Mouse (Mus musculus): Measurements from ENCODE around the gene Mdfi. TPM values are rescaled to one million over a fixed set of nuclear protein-coding genes. Genes with fewer than 3 reads are reported as not detected.

The Mdfi gene
- polyA plus RNA-seq (2016; fragmentation: Nextera tagmentation; extraction: Ambion mirVana) = 7.6 and 11.7 TPM in 2 replicates

DNA sequence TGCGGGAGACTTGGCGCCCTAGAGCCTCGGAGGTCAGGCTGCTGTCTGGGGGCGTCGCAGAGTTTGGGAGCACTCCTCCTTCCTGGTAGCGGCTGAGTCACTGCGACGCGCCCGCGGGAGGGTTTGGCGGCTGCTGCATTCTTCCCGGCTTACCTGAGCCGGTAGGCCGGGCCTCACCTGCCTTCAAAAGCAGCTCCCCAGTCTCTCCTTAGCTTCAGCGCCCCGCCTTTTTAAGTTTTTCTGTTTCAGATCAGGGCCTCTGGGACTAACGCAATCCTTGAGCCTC is at the start of gene Mdfi:
Gene Mdfi, minus strand, starts transcription at position 210 of the 286 bp plus-strand sequence.
- Histone ChIP-seq H3K27me3 (peaks cover 67% of the 10 kb centered on the region), H3K9ac (replicated peaks) (peak within 1 kb of the TSS; percentile 66; the same call in 1 of the 2 replicates)
- 3% methylated on average over 14 of the region's 18 CpGs for WGBS

DNA sequence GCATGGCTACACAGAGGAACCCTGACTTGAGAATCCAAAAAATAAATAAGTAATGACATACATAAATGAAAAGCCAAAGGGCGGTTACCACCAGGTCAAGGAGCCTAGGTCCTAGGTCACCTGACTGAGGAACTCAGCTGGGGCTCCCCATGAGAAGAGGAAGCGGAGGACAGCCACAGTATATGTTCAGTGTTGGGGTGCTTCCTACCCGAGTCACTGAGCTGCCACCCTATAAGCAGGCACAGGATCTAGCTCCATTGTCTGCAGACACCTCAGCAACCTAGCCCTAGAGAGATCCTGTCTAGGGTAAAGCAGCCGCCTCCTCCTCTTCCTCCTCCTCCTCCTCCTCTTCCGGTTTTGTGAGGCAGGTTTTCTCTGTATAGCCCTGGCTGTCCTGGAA is 48.6 kb upstream of the Mdfi start:
- Histone ChIP-seq H3K27me3 (no peaks in the 10 kb centered on the region; the same call in 1 of the 2 replicates), H3K9ac (replicated peaks) (no peak overlapping the region), H3K9me3 (no peaks in the 10 kb centered on the region), H3K4me2 (replicated peaks) (no peak overlapping the region), H3K27ac (replicated peaks) (no peak overlapping the region), H3K4me1 (peaks cover 69% of the 10 kb centered on the region), H3K4me3 (no peak overlapping the region), H3K36me3 (peaks cover 35% of the 10 kb centered on the region)
- no peak for ATAC-seq (ENCODE audit: low FRiP score, low read depth)
- 84% methylated on average over 5 of the region's 5 CpGs for WGBS

More for the DNA sequence above, at the start of gene Mdfi:
- Histone ChIP-seq H3K36me3 (no peaks in the 10 kb centered on the region), H3K4me1 (peaks cover 38% of the 10 kb centered on the region), H3K4me2 (replicated peaks) (peak within 1 kb of the TSS; percentile 96), H3K27ac (replicated peaks) (no peak within 1 kb of the TSS), H3K4me3 (peak within 1 kb of the TSS; percentile 59), H3K9me3 (no peaks in the 10 kb centered on the region)
- no peak for ATAC-seq (ENCODE audit: low FRiP score, low read depth)

DNA sequence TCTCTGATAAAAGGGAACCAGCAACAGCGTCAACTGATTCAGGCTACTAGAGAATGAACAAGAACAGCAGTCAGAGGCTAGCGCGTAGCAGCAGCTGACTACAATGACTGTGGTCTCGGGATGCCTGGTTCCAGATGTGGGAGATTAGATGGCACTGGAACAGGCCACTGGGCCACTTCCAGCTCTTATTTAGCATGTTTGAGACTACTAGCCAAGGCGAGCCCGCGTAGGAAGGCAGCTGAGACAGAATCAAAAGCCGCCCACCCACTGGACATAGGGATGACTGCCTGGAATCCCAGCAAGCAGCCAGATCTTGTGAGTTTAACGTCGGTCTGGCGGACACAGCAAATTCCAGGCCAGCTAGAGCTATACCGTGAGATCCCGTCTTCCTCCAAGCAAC is 46.8 kb upstream of the Mdfi start:
- Histone ChIP-seq H3K9me3 (no peaks in the 10 kb centered on the region), H3K9ac (replicated peaks) (no peak overlapping the region), H3K4me2 (replicated peaks) (no peak overlapping the region), H3K36me3 (peaks cover 33% of the 10 kb centered on the region), H3K27ac (replicated peaks) (0 out of 2 replicates have a peak overlapping the region, but pooled peaks have one; percentile 0), H3K27me3 (no peaks in the 10 kb centered on the region; the same call in 1 of the 2 replicates), H3K4me1 (peaks cover 69% of the 10 kb centered on the region), H3K4me3 (no peak overlapping the region)
- 58% methylated on average over 13 of the region's 13 CpGs for WGBS
- ATAC-seq (ENCODE audit: low FRiP score, low read depth) = no peak

DNA sequence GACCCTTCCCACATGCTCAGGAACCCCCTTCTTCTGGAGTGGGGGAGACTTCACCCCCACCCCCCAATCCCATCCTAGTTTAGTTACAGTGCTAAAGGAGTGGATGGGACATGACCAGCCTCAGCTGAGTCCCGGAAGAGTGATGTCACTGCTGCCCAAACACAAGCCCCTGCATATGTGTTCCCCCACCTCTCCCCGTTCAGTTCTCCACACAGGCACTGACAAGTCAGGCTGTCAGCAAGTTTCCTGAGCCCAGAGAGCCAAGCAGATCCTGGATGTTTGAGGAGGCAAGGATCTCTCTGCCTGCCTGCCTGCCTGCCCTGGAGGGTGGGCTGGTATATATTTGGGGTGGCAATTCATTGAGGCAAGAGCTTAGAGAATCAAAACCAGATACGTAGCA is 44.7 kb upstream of the Mdfi start:
- WGBS = 24% methylated on average over 3 of the region's 3 CpGs
- H3K9ac ChIP-seq (replicated peaks) = peak overlapping the region; percentile 51; the same call in 1 of the 2 replicates
- no peaks in the 10 kb centered on the region; the same call in 1 of the 2 replicates for H3K27me3 ChIP-seq
- no peaks in the 10 kb centered on the region for H3K9me3 ChIP-seq
- peak; percentile 14 for ATAC-seq (ENCODE audit: low FRiP score, low read depth)
- H3K4me3 ChIP-seq = no peak overlapping the region
- H3K4me1 ChIP-seq = peaks cover 78% of the 10 kb centered on the region
- H3K36me3 ChIP-seq = peaks cover 38% of the 10 kb centered on the region
- peak overlapping the region; percentile 78; the same call in 1 of the 2 replicates for H3K27ac ChIP-seq (replicated peaks)
- peak overlapping the region; percentile 48 for H3K4me2 ChIP-seq (replicated peaks)

DNA sequence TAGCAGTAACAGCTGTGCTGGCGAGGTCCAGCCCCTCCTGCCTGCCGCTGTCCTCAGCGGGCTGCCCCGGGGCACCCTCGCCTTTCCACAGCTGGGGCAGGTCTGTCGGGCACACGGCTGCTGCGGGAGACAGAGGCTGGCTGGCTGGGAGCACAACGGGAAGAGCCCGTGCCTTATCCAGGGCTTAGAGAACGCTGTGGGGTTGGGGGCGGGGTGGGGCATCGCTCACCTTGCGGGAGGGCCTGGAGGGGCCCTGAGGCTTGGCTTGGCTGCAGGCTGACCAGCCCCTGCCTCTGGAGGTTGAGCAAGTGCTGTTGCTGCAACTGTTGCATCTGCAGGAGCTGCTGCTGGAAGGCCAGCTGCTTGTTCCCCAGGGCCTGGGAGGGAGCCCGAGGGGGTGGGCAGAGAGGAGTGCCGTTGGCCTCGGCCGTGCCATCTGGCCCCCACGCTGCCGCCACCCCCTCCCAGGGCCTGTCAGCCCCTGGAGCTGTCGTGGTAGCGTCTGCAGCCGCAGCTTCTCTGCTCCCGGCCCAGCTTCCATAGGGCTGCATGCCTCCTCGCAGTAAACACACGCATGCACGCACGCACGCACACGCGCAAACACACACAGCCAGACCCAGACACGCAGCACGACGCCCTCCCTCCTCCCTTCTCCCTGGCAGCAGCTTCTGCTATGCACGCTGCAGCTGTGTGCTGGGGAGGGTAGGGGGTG is 44.0 kb upstream of the Mdfi start:
- ATAC-seq (ENCODE audit: low FRiP score, low read depth) = peak; percentile 17
- H3K27me3 ChIP-seq = no peaks in the 10 kb centered on the region; the same call in 1 of the 2 replicates
- 8% methylated on average over 30 of the region's 35 CpGs for WGBS
- peak overlapping the region; percentile 23 for H3K4me3 ChIP-seq
- H3K9ac ChIP-seq (replicated peaks) = peak overlapping the region; percentile 51
- H3K36me3 ChIP-seq = peaks cover 34% of the 10 kb centered on the region
- peaks cover 84% of the 10 kb centered on the region for H3K4me1 ChIP-seq
- peak overlapping the region; percentile 48 for H3K4me2 ChIP-seq (replicated peaks)
- H3K9me3 ChIP-seq = no peaks in the 10 kb centered on the region
- peak overlapping the region; percentile 78 for H3K27ac ChIP-seq (replicated peaks)

DNA sequence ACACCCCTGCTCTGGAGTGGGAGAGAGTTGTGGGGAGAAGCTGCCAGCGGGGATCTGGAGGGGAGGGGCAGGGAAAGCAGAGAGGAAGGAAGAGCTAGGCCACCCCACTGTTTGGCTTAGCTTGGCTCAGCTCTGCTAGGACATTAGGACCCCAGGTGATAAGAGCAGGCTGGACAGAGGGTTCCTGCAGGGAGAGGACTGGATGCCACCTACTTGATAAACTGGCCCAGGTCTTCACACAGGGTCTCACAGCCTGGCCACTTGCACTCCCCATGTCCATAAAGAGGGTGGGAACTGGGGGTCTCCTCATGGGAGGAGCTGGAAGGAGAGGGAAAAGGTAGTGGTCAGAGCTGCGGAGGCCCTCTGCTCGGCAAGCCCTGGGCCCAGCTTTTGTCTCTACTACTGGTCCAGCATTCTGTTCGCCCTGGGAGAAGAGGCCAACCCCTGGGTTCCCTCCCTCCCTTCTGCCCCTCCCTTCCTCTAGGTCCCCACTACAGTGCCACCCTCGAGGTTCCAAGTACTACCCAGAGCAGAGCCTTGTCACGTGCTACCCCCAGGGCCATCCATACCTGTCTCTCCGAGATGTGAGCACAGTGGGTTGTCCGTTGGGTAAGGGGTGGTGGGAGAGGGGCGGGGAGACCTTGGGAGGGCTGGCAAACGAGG is 43.4 kb upstream of the Mdfi start:
- H3K4me2 ChIP-seq (replicated peaks) = peak overlapping the region; percentile 48
- peaks cover 34% of the 10 kb centered on the region for H3K36me3 ChIP-seq
- ATAC-seq (ENCODE audit: low FRiP score, low read depth) = peak; percentile 17
- H3K9ac ChIP-seq (replicated peaks) = peak overlapping the region; percentile 51
- peak overlapping the region; percentile 23 for H3K4me3 ChIP-seq
- WGBS = 13% methylated on average over 10 of the region's 10 CpGs
- H3K27me3 ChIP-seq = no peaks in the 10 kb centered on the region; the same call in 1 of the 2 replicates
- H3K4me1 ChIP-seq = peaks cover 91% of the 10 kb centered on the region
- peak overlapping the region; percentile 78 for H3K27ac ChIP-seq (replicated peaks)
- no peaks in the 10 kb centered on the region for H3K9me3 ChIP-seq

DNA sequence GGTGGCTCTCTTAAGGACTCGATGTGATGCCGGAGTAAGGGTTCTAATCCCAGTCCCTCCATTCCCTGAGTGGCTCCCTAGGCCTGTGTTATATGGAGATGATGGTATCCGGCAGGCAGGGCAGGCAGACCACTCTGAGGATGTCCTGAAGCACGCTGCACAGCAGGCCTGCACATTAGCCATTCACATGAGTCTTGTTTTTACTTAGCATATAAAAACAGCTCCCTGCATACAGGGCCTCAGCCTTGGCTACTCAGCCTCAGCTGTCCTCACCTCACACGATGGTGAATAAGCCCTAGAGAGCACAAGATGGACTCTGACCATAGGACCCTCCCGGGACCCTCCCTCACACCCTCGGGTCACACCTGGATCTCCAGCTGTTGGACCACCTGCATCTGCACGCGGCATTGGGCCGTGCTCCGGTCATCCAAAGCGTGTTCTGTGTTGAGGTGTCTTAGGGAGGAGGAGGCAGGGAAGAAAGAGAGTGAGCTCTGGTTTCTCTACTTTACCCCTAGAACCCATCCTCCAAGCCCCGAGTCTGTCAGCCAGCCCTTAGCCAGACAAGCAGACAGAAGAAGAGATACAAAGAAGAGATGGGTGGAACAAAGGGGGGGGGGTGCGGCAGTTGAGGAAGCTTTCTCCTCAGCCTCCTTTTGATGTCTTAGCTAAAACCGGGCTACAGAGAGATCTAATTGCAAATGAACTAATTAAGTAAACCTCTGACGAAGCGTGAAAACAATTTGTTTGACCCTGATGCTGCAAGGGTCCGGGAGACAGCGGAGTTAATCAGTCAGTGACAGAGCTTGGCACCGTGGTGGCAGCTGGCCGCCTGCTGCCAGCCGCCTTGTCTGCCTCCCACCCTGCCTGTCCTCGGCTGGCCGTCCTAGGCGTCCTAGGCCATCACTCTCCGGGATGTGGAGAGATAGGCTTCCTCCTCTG is 42.6 kb upstream of the Mdfi start:
- H3K4me1 ChIP-seq = peaks cover 94% of the 10 kb centered on the region
- 15% methylated on average over 26 of the region's 26 CpGs for WGBS
- H3K27ac ChIP-seq (replicated peaks) = peak overlapping the region; percentile 78

DNA sequence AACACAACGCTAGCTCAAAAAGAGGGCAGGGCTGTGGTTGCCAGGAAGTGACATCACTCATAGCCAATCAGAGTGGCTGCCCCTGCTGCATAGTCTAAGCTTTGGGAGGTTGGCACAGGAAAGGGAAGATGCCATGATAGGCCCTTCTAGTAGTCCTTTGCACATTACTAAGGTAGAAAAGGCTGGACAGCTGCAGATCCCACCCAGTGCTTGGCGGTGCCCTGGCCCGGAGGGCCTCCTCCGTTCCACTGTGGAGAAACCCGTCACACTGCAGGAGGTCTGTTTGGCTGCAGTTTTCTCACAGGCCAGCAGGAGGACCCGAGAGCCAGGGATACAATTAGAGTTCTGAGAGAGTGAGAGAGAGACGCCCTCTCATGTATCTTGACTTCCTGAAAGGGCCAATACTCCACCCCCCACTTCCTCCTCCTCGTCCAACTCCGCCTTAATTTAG is 38.9 kb upstream of the Mdfi start:
- Histone ChIP-seq H3K4me1 (peaks cover 72% of the 10 kb centered on the region), H3K27ac (replicated peaks) (peak overlapping the region; percentile 87), H3K9ac (replicated peaks) (no peak overlapping the region), H3K36me3 (peaks cover 55% of the 10 kb centered on the region), H3K27me3 (no peaks in the 10 kb centered on the region), H3K4me3 (no peak overlapping the region), H3K9me3 (no peaks in the 10 kb centered on the region), H3K4me2 (replicated peaks) (peak overlapping the region; percentile 24; the same call in 1 of the 2 replicates)
- ATAC-seq (ENCODE audit: low FRiP score, low read depth) = peak; percentile 21; the same call in 1 of the 2 replicates
- WGBS = 14% methylated on average over 9 of the region's 9 CpGs

More for the DNA sequence above, 42.6 kb upstream of the Mdfi start:
- ATAC-seq (ENCODE audit: low FRiP score, low read depth) = peak; percentile 14; the same call in 1 of the 2 replicates
- Histone ChIP-seq H3K27me3 (no peaks in the 10 kb centered on the region; the same call in 1 of the 2 replicates), H3K9ac (replicated peaks) (peak overlapping the region; percentile 51), H3K4me3 (0 out of 2 replicates have a peak overlapping the region, but pooled peaks have one; percentile 23), H3K9me3 (no peaks in the 10 kb centered on the region), H3K4me2 (replicated peaks) (peak overlapping the region; percentile 48), H3K36me3 (peaks cover 34% of the 10 kb centered on the region)

DNA sequence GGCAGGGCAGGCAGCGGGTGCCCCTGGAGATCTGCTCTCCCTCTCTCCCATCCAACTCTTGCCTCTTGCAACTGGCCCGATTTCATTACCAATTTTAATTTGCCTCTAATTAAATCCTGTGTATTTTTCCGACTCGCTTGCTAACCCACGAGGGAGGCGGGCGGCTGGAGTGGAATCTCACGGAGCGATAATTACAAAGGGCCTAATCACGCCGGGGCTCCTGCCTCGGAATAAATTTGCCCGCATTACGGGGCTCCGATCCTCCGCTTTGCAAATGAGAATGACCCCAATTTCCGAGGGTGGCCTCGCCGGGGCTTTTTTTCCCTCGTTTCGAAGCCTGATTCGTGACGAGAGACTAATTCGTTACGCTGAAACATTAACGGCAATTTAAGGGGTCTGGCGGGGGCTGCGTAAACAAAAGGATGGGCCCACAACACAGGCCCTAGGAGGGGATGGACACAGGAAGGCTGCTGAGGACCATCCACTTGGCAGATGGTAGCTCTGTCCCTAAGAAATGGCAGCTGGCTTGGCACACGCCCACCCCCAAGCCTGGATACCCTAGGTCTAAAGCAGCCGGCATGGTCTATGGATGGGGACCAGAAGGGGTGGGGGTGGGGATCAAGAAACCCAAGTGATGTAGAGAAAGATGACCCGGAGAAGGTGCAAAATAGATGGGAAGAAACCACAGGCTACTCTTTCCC is 38.0 kb upstream of the Mdfi start:
- peak overlapping the region; percentile 87 for H3K27ac ChIP-seq (replicated peaks)
- no peak overlapping the region for H3K9ac ChIP-seq (replicated peaks)
- H3K4me2 ChIP-seq (replicated peaks) = 0 out of 2 replicates have a peak overlapping the region, but pooled peaks have one; percentile 2
- no peaks in the 10 kb centered on the region for H3K9me3 ChIP-seq
- H3K4me3 ChIP-seq = no peak overlapping the region
- 53% methylated on average over 31 of the region's 31 CpGs for WGBS
- peaks cover 63% of the 10 kb centered on the region for H3K4me1 ChIP-seq
- no peaks in the 10 kb centered on the region for H3K27me3 ChIP-seq
- peaks cover 64% of the 10 kb centered on the region for H3K36me3 ChIP-seq
- peak; percentile 47; the same call in 1 of the 2 replicates for ATAC-seq (ENCODE audit: low FRiP score, low read depth)

DNA sequence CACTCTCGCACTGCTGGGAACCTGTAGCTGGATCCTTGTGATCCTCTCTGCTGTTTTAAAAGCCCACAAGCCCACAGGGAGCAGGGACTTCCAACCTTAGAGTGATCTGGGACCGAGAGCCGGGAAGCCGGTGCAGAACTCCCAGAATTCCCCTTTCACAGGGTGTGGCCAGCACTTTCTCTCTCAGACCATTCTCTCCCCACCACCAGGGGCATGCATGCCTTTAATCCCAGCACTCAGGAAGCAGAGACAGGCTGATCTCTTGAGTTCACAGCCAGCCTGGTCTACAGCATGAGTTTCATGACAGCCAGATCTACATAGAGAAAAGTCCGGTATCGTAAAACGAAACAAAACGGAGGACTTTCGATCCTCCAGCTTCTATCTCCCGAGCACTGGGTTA is 35.4 kb upstream of the Mdfi start:
- H3K9ac ChIP-seq (replicated peaks) = no peak overlapping the region
- no peak for ATAC-seq (ENCODE audit: low FRiP score, low read depth)
- no peak overlapping the region for H3K4me3 ChIP-seq
- no peaks in the 10 kb centered on the region for H3K9me3 ChIP-seq
- 93% methylated on average over 10 of the region's 10 CpGs for WGBS
- peaks cover 60% of the 10 kb centered on the region for H3K36me3 ChIP-seq
- H3K4me1 ChIP-seq = peaks cover 43% of the 10 kb centered on the region
- no peak overlapping the region for H3K4me2 ChIP-seq (replicated peaks)
- H3K27ac ChIP-seq (replicated peaks) = no peak overlapping the region
- H3K27me3 ChIP-seq = no peaks in the 10 kb centered on the region

DNA sequence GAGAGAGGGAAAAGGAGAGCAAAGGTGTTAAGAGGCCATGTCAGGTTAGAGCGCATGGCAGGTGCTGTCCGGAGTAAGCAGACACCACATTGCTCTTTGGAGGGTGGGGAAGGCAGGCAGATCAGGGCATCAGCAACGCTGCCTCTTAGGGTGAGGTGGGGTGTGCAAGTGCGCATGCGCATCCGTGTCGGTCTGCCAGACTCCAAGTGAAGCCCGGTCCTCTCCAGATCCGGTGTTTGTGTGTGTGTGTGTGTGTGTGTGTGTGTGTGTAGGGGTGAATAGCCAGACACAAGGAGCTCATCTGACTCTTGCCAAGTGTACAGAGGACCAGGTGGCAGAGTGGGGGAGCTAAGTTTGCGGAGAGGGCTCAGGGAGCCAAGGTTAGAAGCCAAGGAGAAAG is 31.5 kb upstream of the Mdfi start:
- no peak overlapping the region for H3K9ac ChIP-seq (replicated peaks)
- H3K9me3 ChIP-seq = no peaks in the 10 kb centered on the region
- 73% methylated on average over 10 of the region's 10 CpGs for WGBS
- no peaks in the 10 kb centered on the region for H3K27me3 ChIP-seq
- H3K27ac ChIP-seq (replicated peaks) = peak overlapping the region; percentile 42; the same call in 1 of the 2 replicates
- H3K36me3 ChIP-seq = peaks cover 43% of the 10 kb centered on the region
- ATAC-seq (ENCODE audit: low FRiP score, low read depth) = no peak
- peaks cover 14% of the 10 kb centered on the region for H3K4me1 ChIP-seq
- H3K4me2 ChIP-seq (replicated peaks) = no peak overlapping the region
- no peak overlapping the region for H3K4me3 ChIP-seq
